Mouse (Mus musculus) heart, adult 10 weeks (tissue): ENCODE measurements around the gene Gm3373. TPM values are rescaled to one million over a fixed set of nuclear protein-coding genes. Genes with fewer than 3 reads are reported as not detected.

ENCODE experiments used
- polyA plus RNA-seq: library from polyadenylated mRNA; stranded (reverse); fragments of 350-450 nt; fragmentation: Illumina TruSeq; extraction: RNeasy Lipid Tissue Mini Kit (QIAGEN cat#74804); gene quantifications from one replicate; pipeline ENCODE4 v1.2.3, GENCODE M21; 2014; ENCODE audit warnings: low read depth, low replicate concordance

Gene Gm3373
- polyA plus RNA-seq, result not detected

GRCm38 (mm10) chr14:5741477-5741876 lies at the start of gene Gm3373:
Gm3373 (minus strand) TSS chr14:5741577.

GRCm38 (mm10) chr14:5687357-5687756 lies 54.0 kb downstream of the Gm3373 start, which contains the start of gene Gm9603:
Gm9603 (minus strand) TSS chr14:5687457.

Other genes with a start within 250 kb of the Gm3373 start
- gene Gm3488, start 239.9 kb downstream of the Gm3373 start, polyA plus RNA-seq, result 0.65 TPM
- not detected for gene Gm3532, start 203.1 kb downstream of the Gm3373 start, polyA plus RNA-seq
- not detected for gene Gm8265, start 108.5 kb downstream of the Gm3373 start, polyA plus RNA-seq
- not detected for gene Gm9603, start 54.1 kb downstream of the Gm3373 start, polyA plus RNA-seq
- not detected for gene Gm3383, start 66.4 kb upstream of the Gm3373 start, polyA plus RNA-seq
- gene Gm3424, start 88.8 kb upstream of the Gm3373 start, polyA plus RNA-seq, result not detected
- not detected for gene Gm8237, start 138.8 kb upstream of the Gm3373 start, polyA plus RNA-seq
- 0.37 TPM for gene Gm3248, start 220.2 kb upstream of the Gm3373 start, polyA plus RNA-seq
- not detected for gene Gm3453, start 237.6 kb upstream of the Gm3373 start, polyA plus RNA-seq